Mouse (Mus musculus) spleen, adult 2 months (tissue): ENCODE measurements around the gene Ilf2.

Experiments used
- CTCF ChIP-seq: fragments of 200-500 bp; IDR thresholded peaks from 2 replicates; pipeline ENCODE4 v1.5.1; 2011; ENCODE audit warnings: mild to moderate bottlenecking, inconsistent platforms; ENCODE audit not compliant: insufficient read depth, insufficient read length, insufficient replicate concordance; ENCODE audit errors: extremely low read depth
- POLR2A ChIP-seq: fragments of 200-500 bp; IDR thresholded peaks from 2 replicates; pipeline ENCODE4 v1.6.1; 2011; ENCODE audit warnings: low read depth, low read length, inconsistent platforms

DNA sequence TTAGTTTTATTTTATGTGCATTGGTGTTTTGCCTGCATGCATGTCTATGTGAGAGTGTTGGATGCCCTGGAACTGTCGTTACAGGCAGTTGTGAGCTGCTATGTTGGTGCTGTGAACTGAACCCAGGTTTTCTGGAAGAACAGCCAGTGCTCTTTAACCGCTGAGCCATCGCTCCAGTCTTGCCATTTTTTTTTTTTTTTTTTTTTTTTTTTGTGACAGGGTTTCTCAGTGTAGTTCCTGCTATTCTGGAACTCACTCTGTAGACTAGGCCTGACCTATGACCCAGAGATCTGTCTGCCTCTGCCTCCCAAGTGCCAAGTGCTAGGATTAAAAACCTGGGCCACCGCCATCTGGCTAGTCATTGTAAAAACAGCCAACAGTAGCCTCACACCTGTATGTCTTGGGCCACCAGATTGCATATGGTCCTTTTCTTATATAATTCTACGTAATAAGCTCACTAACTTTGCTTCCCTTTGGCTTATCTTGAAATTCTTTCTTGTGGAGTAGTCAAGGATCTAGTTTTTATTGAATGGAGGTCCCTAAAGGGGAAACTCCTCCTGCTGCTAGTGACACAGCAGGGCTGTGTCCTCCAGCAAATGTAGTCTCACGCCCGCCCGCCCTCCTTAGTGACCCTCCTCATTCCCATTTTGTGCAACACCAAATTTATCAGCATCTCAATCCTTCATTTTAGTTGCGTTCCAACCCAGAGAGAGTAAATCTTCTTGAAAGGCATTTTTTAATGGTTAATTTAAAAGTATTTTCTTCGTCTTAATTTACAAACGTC is 30.3 kb upstream of the Ilf2 start:
- TF ChIP-seq POLR2A (no peak), CTCF (no peak)
